Mouse (Mus musculus): ENCODE results near the gene Gng7. TPM values are rescaled to one million over a fixed set of nuclear protein-coding genes. Genes with fewer than 3 reads are reported as not detected.

Gene Gng7
- polyA plus RNA-seq, 1 experiment = 4.1 TPM

- H3K27ac ChIP-seq (ENCODE audit: insufficient read depth, low read length) = no peak overlapping the region
- no peaks in the 10 kb centered on the region for H3K9me3 ChIP-seq (replicated peaks; ENCODE audit: control insufficient read depth, insufficient read depth, low read length, poor library complexity, severe bottlenecking)
- no peaks in the 10 kb centered on the region for H3K4me1 ChIP-seq (ENCODE audit: control insufficient read depth, insufficient read depth, low read length)
- no peaks in the 10 kb centered on the region for H3K27me3 ChIP-seq (ENCODE audit: control insufficient read depth, insufficient read depth, low read length, poor library complexity, severe bottlenecking)
- H3K36me3 ChIP-seq (ENCODE audit: control insufficient read depth, insufficient read depth, low read length, poor library complexity, severe bottlenecking) = peaks cover 24% of the 10 kb centered on the region
- TF ChIP-seq CTCF (IDR thresholded peaks at IDR 0.05; ENCODE audit: low read depth, low read length) (peak; percentile 94), POLR2A (IDR thresholded peaks at IDR 0.05; ENCODE audit: insufficient read depth, low read length) (no peak)
- no peak overlapping the region for H3K4me3 ChIP-seq (ENCODE audit: low read depth, low read length)
- H3K9ac ChIP-seq (ENCODE audit: low read depth, poor library complexity, severe bottlenecking) = no peak overlapping the region
Observed at GRCm38 (mm10) chr10:81041458-81042175, 26.9 kb upstream of the Gng7 start.

- no peak within 1 kb of the TSS for H3K27ac ChIP-seq (ENCODE audit: insufficient read depth, low read length)
- peak within 1 kb of the TSS; percentile 79 for H3K4me3 ChIP-seq (ENCODE audit: low read depth, low read length)
Observed at GRCm38 (mm10) chr10:81036988-81037580, 22.3 kb upstream of the Gng7 start, which contains the start of gene Slc39a3. TSS of gene Slc39a3 (minus strand) at chr10:81037426.

GRCm38 (mm10) chr10:81036251-81036650, 21.5 kb upstream of the Gng7 start:
- Histone ChIP-seq H3K4me3 (ENCODE audit: low read depth, low read length) (no peak overlapping the region), H3K27me3 (ENCODE audit: control insufficient read depth, insufficient read depth, low read length, poor library complexity, severe bottlenecking) (no peaks in the 10 kb centered on the region), H3K9me3 (replicated peaks; ENCODE audit: control insufficient read depth, insufficient read depth, low read length, poor library complexity, severe bottlenecking) (no peaks in the 10 kb centered on the region), H3K9ac (ENCODE audit: low read depth, poor library complexity, severe bottlenecking) (no peak overlapping the region), H3K4me1 (ENCODE audit: control insufficient read depth, insufficient read depth, low read length) (no peaks in the 10 kb centered on the region), H3K27ac (ENCODE audit: insufficient read depth, low read length) (no peak overlapping the region), H3K36me3 (ENCODE audit: control insufficient read depth, insufficient read depth, low read length, poor library complexity, severe bottlenecking) (no peaks in the 10 kb centered on the region)
- TF ChIP-seq POLR2A (IDR thresholded peaks at IDR 0.05; ENCODE audit: insufficient read depth, low read length) = no peak
- no peak for TF ChIP-seq CTCF (IDR thresholded peaks at IDR 0.05; ENCODE audit: low read depth, low read length)
- TF ChIP-seq EP300 (IDR thresholded peaks at IDR 0.05; ENCODE audit: insufficient read depth, low read depth, low read length) = no peak

More at GRCm38 (mm10) chr10:81036988-81037580, 22.3 kb upstream of the Gng7 start, which contains the start of gene Slc39a3:
- Histone ChIP-seq H3K9ac (ENCODE audit: low read depth, poor library complexity, severe bottlenecking) (peak within 1 kb of the TSS; percentile 24; the same call in 1 of the 2 replicates), H3K4me1 (ENCODE audit: control insufficient read depth, insufficient read depth, low read length) (no peaks in the 10 kb centered on the region), H3K27me3 (ENCODE audit: control insufficient read depth, insufficient read depth, low read length, poor library complexity, severe bottlenecking) (no peaks in the 10 kb centered on the region), H3K36me3 (ENCODE audit: control insufficient read depth, insufficient read depth, low read length, poor library complexity, severe bottlenecking) (no peaks in the 10 kb centered on the region), H3K9me3 (replicated peaks; ENCODE audit: control insufficient read depth, insufficient read depth, low read length, poor library complexity, severe bottlenecking) (no peaks in the 10 kb centered on the region)
- no peak for TF ChIP-seq CTCF (IDR thresholded peaks at IDR 0.05; ENCODE audit: low read depth, low read length)
- TF ChIP-seq POLR2A (IDR thresholded peaks at IDR 0.05; ENCODE audit: insufficient read depth, low read length) = peak; percentile 47
- 0 out of 2 replicates have a peak, but pooled peaks have one; percentile 7 for TF ChIP-seq EP300 (IDR thresholded peaks at IDR 0.05; ENCODE audit: insufficient read depth, low read depth, low read length)

GRCm38 (mm10) chr10:81033586-81033985, 18.8 kb upstream of the Gng7 start:
- H3K36me3 ChIP-seq (ENCODE audit: control insufficient read depth, insufficient read depth, low read length, poor library complexity, severe bottlenecking) = no peaks in the 10 kb centered on the region
- no peaks in the 10 kb centered on the region for H3K4me1 ChIP-seq (ENCODE audit: control insufficient read depth, insufficient read depth, low read length)
- H3K27me3 ChIP-seq (ENCODE audit: control insufficient read depth, insufficient read depth, low read length, poor library complexity, severe bottlenecking) = no peaks in the 10 kb centered on the region
- H3K9ac ChIP-seq (ENCODE audit: low read depth, poor library complexity, severe bottlenecking) = no peak overlapping the region
- H3K9me3 ChIP-seq (replicated peaks; ENCODE audit: control insufficient read depth, insufficient read depth, low read length, poor library complexity, severe bottlenecking) = no peaks in the 10 kb centered on the region
- no peak overlapping the region for H3K27ac ChIP-seq (ENCODE audit: insufficient read depth, low read length)
- TF ChIP-seq POLR2A (IDR thresholded peaks at IDR 0.05; ENCODE audit: insufficient read depth, low read length) (no peak), EP300 (IDR thresholded peaks at IDR 0.05; ENCODE audit: insufficient read depth, low read depth, low read length) (no peak), CTCF (IDR thresholded peaks at IDR 0.05; ENCODE audit: low read depth, low read length) (no peak)
- no peak overlapping the region for H3K4me3 ChIP-seq (ENCODE audit: low read depth, low read length)

- peaks cover 2% of the 10 kb centered on the region for H3K4me1 ChIP-seq (ENCODE audit: control insufficient read depth, insufficient read depth, low read length)
Observed at GRCm38 (mm10) chr10:81029031-81029430, 14.3 kb upstream of the Gng7 start.

GRCm38 (mm10) chr10:81028219-81028618, 13.5 kb upstream of the Gng7 start:
- Histone ChIP-seq H3K4me1 (ENCODE audit: control insufficient read depth, insufficient read depth, low read length) (peaks cover 2% of the 10 kb centered on the region), H3K27ac (ENCODE audit: insufficient read depth, low read length) (no peak overlapping the region), H3K9ac (ENCODE audit: low read depth, poor library complexity, severe bottlenecking) (no peak overlapping the region), H3K27me3 (ENCODE audit: control insufficient read depth, insufficient read depth, low read length, poor library complexity, severe bottlenecking) (no peaks in the 10 kb centered on the region), H3K4me3 (ENCODE audit: low read depth, low read length) (no peak overlapping the region), H3K9me3 (replicated peaks; ENCODE audit: control insufficient read depth, insufficient read depth, low read length, poor library complexity, severe bottlenecking) (no peaks in the 10 kb centered on the region), H3K36me3 (ENCODE audit: control insufficient read depth, insufficient read depth, low read length, poor library complexity, severe bottlenecking) (no peaks in the 10 kb centered on the region)
- no peak for TF ChIP-seq POLR2A (IDR thresholded peaks at IDR 0.05; ENCODE audit: insufficient read depth, low read length)
- no peak for TF ChIP-seq CTCF (IDR thresholded peaks at IDR 0.05; ENCODE audit: low read depth, low read length)
- TF ChIP-seq EP300 (IDR thresholded peaks at IDR 0.05; ENCODE audit: insufficient read depth, low read depth, low read length) = no peak

More at GRCm38 (mm10) chr10:81029031-81029430, 14.3 kb upstream of the Gng7 start:
- no peaks in the 10 kb centered on the region for H3K36me3 ChIP-seq (ENCODE audit: control insufficient read depth, insufficient read depth, low read length, poor library complexity, severe bottlenecking)
- no peak overlapping the region for H3K27ac ChIP-seq (ENCODE audit: insufficient read depth, low read length)
- no peak overlapping the region for H3K9ac ChIP-seq (ENCODE audit: low read depth, poor library complexity, severe bottlenecking)
- H3K9me3 ChIP-seq (replicated peaks; ENCODE audit: control insufficient read depth, insufficient read depth, low read length, poor library complexity, severe bottlenecking) = no peaks in the 10 kb centered on the region
- TF ChIP-seq POLR2A (IDR thresholded peaks at IDR 0.05; ENCODE audit: insufficient read depth, low read length) (no peak), CTCF (IDR thresholded peaks at IDR 0.05; ENCODE audit: low read depth, low read length) (no peak), EP300 (IDR thresholded peaks at IDR 0.05; ENCODE audit: insufficient read depth, low read depth, low read length) (no peak)
- no peak overlapping the region for H3K4me3 ChIP-seq (ENCODE audit: low read depth, low read length)
- no peaks in the 10 kb centered on the region for H3K27me3 ChIP-seq (ENCODE audit: control insufficient read depth, insufficient read depth, low read length, poor library complexity, severe bottlenecking)
